Mouse (Mus musculus): ENCODE results near the gene Defb45. TPM values are rescaled to one million over a fixed set of nuclear protein-coding genes. Genes with fewer than 3 reads are reported as not detected.

The Defb45 gene
- total RNA-seq, 2 experiments from 2014 or later: not detected

- no peak for DNase-seq (ENCODE audit: low spot score in 2 of 2)
Measured at GRCm38 (mm10) chr2:152608719-152609118, 9.5 kb upstream of the Defb45 start.

- DNase-seq (ENCODE audit: low spot score in 2 of 2): no peak
Measured at GRCm38 (mm10) chr2:152607746-152608145, 8.5 kb upstream of the Defb45 start.

- DNase-seq (ENCODE audit: low spot score in 2 of 2): peak in 1 of 2 experiments; percentile 46
Measured at GRCm38 (mm10) chr2:152604057-152604456, 4.9 kb upstream of the Defb45 start, which contains the start of gene Defb36. Defb36 (plus strand) TSS chr2:152604327.

GRCm38 (mm10) chr2:152601275-152601960 lies 2.2 kb upstream of the Defb45 start:
- no peak for DNase-seq (ENCODE audit: low spot score in 2 of 2)

- no peak for DNase-seq (ENCODE audit: low spot score in 2 of 2)
Measured at GRCm38 (mm10) chr2:152600076-152600475, 877 bp upstream of the Defb45 start.

- DNase-seq (ENCODE audit: low spot score in 2 of 2): no peak
Measured at GRCm38 (mm10) chr2:152589021-152589420, 10.2 kb downstream of the Defb45 start.

GRCm38 (mm10) chr2:152588450-152588849 lies 10.7 kb downstream of the Defb45 start:
- DNase-seq (ENCODE audit: low spot score in 2 of 2): no peak

GRCm38 (mm10) chr2:152586926-152587560 lies 12.2 kb downstream of the Defb45 start:
- peak in 1 of 2 experiments; percentile 19 for DNase-seq (ENCODE audit: low spot score in 2 of 2)

- no peak for DNase-seq (ENCODE audit: low spot score in 2 of 2)
Measured at GRCm38 (mm10) chr2:152580612-152581011, 18.6 kb downstream of the Defb45 start.

- DNase-seq (ENCODE audit: low spot score in 2 of 2): no peak
Measured at GRCm38 (mm10) chr2:152580107-152580506, 19.1 kb downstream of the Defb45 start, which contains the start of gene Defb19. Defb19 (minus strand) TSS chr2:152580312.

- DNase-seq (ENCODE audit: low spot score in 2 of 2): no peak
Measured at GRCm38 (mm10) chr2:152573484-152573883, 25.7 kb downstream of the Defb45 start.

GRCm38 (mm10) chr2:152572114-152572794 lies 26.9 kb downstream of the Defb45 start, which contains the start of gene Defb21:
Defb21 (plus strand) TSS chr2:152572744.
- no peak for DNase-seq (ENCODE audit: low spot score in 2 of 2)

GRCm38 (mm10) chr2:152570313-152570712 lies 28.9 kb downstream of the Defb45 start:
- DNase-seq (ENCODE audit: low spot score in 2 of 2): no peak

GRCm38 (mm10) chr2:152569881-152570280 lies 29.3 kb downstream of the Defb45 start:
- no peak for DNase-seq (ENCODE audit: low spot score in 2 of 2)

- no peak for DNase-seq (ENCODE audit: low spot score in 2 of 2)
Measured at GRCm38 (mm10) chr2:152569038-152569437, 30.2 kb downstream of the Defb45 start, which contains the start of gene Gm17416. Gm17416 (plus strand) TSS chr2:152569338.

- no peak for DNase-seq (ENCODE audit: low spot score in 2 of 2)
Measured at GRCm38 (mm10) chr2:152556655-152557054, 42.5 kb downstream of the Defb45 start.

GRCm38 (mm10) chr2:152553774-152554423 lies 45.3 kb downstream of the Defb45 start:
- DNase-seq (ENCODE audit: low spot score in 2 of 2): peak; percentile 11 to 74

GRCm38 (mm10) chr2:152548124-152548523 lies 51.1 kb downstream of the Defb45 start:
- no peak for DNase-seq (ENCODE audit: low spot score in 2 of 2)

GRCm38 (mm10) chr2:152544691-152545090 lies 54.5 kb downstream of the Defb45 start:
- peak; percentile 68 to 91 for DNase-seq (ENCODE audit: low spot score in 2 of 2)

- DNase-seq (ENCODE audit: low spot score in 2 of 2): no peak
Measured at GRCm38 (mm10) chr2:152543478-152543877, 55.7 kb downstream of the Defb45 start.
